Mouse (Mus musculus) MEL (cell line): ENCODE measurements around the gene Znhit1. TPM values are rescaled to one million over a fixed set of nuclear protein-coding genes. Genes with fewer than 3 reads are reported as not detected.
A peak's percentile ranks its signal among the peaks of the same experiment; 100 is the strongest.

Experiments
- DNase-seq: peaks from one replicate; pipeline ENCODE4 v3.0.0; 2011; ENCODE audit warnings: low read depth, low spot score
- H3K27ac ChIP-seq: 2 replicates; pipeline ENCODE4 v1.5.1; 2012; ENCODE audit warnings: low read depth, mild to moderate bottlenecking, control low read depth, low read length, moderate library complexity; ENCODE audit not compliant: control insufficient read depth
- H3K27me3 ChIP-seq, 2 experiments: fragments of 150-350 bp in 1 of 2; sonication (generic) in 1 of 2; 2 replicates each; pipeline ENCODE4 v1.6.1; 2012; ENCODE audit warnings: low read length in 2 of 2, mild to moderate bottlenecking in 2 of 2, improper control_type of control experiment in 1 of 2, moderate library complexity in 1 of 2; ENCODE audit not compliant: insufficient read depth in 2 of 2, control insufficient read depth in 1 of 2
- H3K36me3 ChIP-seq, 2 experiments: 2 replicates each; pipeline ENCODE4 v1.6.1; 2012 to 2014; ENCODE audit warnings: low read length in 2 of 2, improper control_type of control experiment in 1 of 2, inconsistent platforms in 1 of 2, mild to moderate bottlenecking in 1 of 2; ENCODE audit not compliant: insufficient read depth in 2 of 2, control insufficient read depth in 1 of 2
- H3K4me1 ChIP-seq, 2 experiments: fragments of 150-350 bp in 1 of 2; sonication (generic) in 1 of 2; 2 replicates each; pipeline ENCODE4 v1.6.1; 2012; ENCODE audit warnings: low read length in 2 of 2, improper control_type of control experiment in 1 of 2, mild to moderate bottlenecking in 1 of 2; ENCODE audit not compliant: insufficient read depth in 2 of 2, control insufficient read depth in 1 of 2
- H3K4me3 ChIP-seq, 2 experiments: fragments of 150-350 bp in 1 of 2; sonication (generic) in 1 of 2; 2 replicates each; pipeline ENCODE4 v1.5.1; 2012; ENCODE audit warnings: low read depth in 2 of 2, low read length in 2 of 2, mild to moderate bottlenecking in 2 of 2, moderate library complexity in 2 of 2, control low read depth in 1 of 2, improper control_type of control experiment in 1 of 2; ENCODE audit not compliant: control insufficient read depth in 1 of 2, insufficient read depth in 1 of 2
- H3K79me2 ChIP-seq: 2 replicates; pipeline ENCODE4 v1.6.1; 2012; ENCODE audit warnings: mild to moderate bottlenecking, low read length, moderate library complexity; ENCODE audit not compliant: control insufficient read depth, poor library complexity, insufficient read depth
- H3K9ac ChIP-seq: 2 replicates; pipeline ENCODE4 v1.6.1; 2012; ENCODE audit warnings: low read depth, mild to moderate bottlenecking, control low read depth, low read length, moderate library complexity; ENCODE audit not compliant: control insufficient read depth, poor library complexity, severe bottlenecking
- H3K9me3 ChIP-seq: fragments of 150-350 bp; sonication (generic); replicated peaks from 2 replicates; pipeline ENCODE4 v1.6.1; 2012; ENCODE audit warnings: mild to moderate bottlenecking, low read length, improper control_type of control experiment, moderate library complexity; ENCODE audit not compliant: insufficient read depth
- CHD2 ChIP-seq: IDR thresholded peaks from 2 replicates; pipeline ENCODE4 v1.6.1; 2011; ENCODE audit warnings: low read length, improper control_type of control experiment
- E2F4 ChIP-seq: IDR thresholded peaks from 2 replicates; pipeline ENCODE4 v1.6.1; 2011; ENCODE audit warnings: low read depth, low read length, improper control_type of control experiment, borderline replicate concordance
- GATA1 ChIP-seq: IDR thresholded peaks from 2 replicates; pipeline ENCODE4 v1.6.1; 2011; ENCODE audit warnings: low read depth, low read length, improper control_type of control experiment
- HCFC1 ChIP-seq: IDR thresholded peaks from 2 replicates; pipeline ENCODE4 v1.6.1; 2012; ENCODE audit warnings: low read depth, mild to moderate bottlenecking, inconsistent platforms, low read length, improper control_type of control experiment, moderate library complexity
- KAT2A ChIP-seq: conservative IDR thresholded peaks from 2 replicates; pipeline ENCODE4 v1.6.1; 2012; ENCODE audit warnings: low read depth, low read length, improper control_type of control experiment, inconsistent platforms
- MAX ChIP-seq: IDR thresholded peaks from 2 replicates; pipeline ENCODE4 v1.6.1; 2011; ENCODE audit warnings: low read length, improper control_type of control experiment
- MAZ ChIP-seq: IDR thresholded peaks from 2 replicates; pipeline ENCODE4 v1.6.1; 2012; ENCODE audit warnings: low read depth, mild to moderate bottlenecking, inconsistent platforms, low read length, improper control_type of control experiment
- MEF2A ChIP-seq: IDR thresholded peaks from 2 replicates; pipeline ENCODE4 v1.6.1; 2014; ENCODE audit warnings: low read depth, mild to moderate bottlenecking, inconsistent platforms, low read length, improper control_type of control experiment; ENCODE audit not compliant: poor library complexity, insufficient replicate concordance, severe bottlenecking; ENCODE audit errors: extremely low read depth
- NELFE ChIP-seq: IDR thresholded peaks from 2 replicates; pipeline ENCODE4 v1.6.1; 2011; ENCODE audit warnings: low read depth, low read length, improper control_type of control experiment
- POLR2AphosphoS2 ChIP-seq: IDR thresholded peaks from 2 replicates; pipeline ENCODE4 v1.6.1; 2011; ENCODE audit warnings: low read length, improper control_type of control experiment
- POLR2AphosphoS5 ChIP-seq: IDR thresholded peaks from 2 replicates; pipeline ENCODE4 v1.6.1; 2012; ENCODE audit warnings: low read depth, borderline replicate concordance, mild to moderate bottlenecking, inconsistent platforms, low read length, moderate library complexity, mixed read lengths
- RAD21 ChIP-seq: IDR thresholded peaks from 2 replicates; pipeline ENCODE4 v1.6.1; 2011; ENCODE audit warnings: mild to moderate bottlenecking, low read depth, low read length, improper control_type of control experiment
- SIN3A ChIP-seq: IDR thresholded peaks from 2 replicates; pipeline ENCODE4 v1.6.1; 2012; ENCODE audit warnings: low read length, improper control_type of control experiment, inconsistent platforms
- TAL1 ChIP-seq: IDR thresholded peaks from 2 replicates; pipeline ENCODE4 v1.6.1; 2012; ENCODE audit warnings: mild to moderate bottlenecking, inconsistent platforms, low read length, moderate library complexity, mixed read lengths
- ZC3H11A ChIP-seq: IDR thresholded peaks from 2 replicates; pipeline ENCODE4 v1.6.1; 2012; ENCODE audit warnings: low read depth, mild to moderate bottlenecking, inconsistent platforms, low read length, improper control_type of control experiment
- ZKSCAN1 ChIP-seq: IDR thresholded peaks from 2 replicates; pipeline ENCODE4 v1.6.1; 2012; ENCODE audit warnings: low read depth, mild to moderate bottlenecking, inconsistent platforms, low read length, improper control_type of control experiment, moderate library complexity
- ZMIZ1 ChIP-seq: IDR thresholded peaks from 2 replicates; pipeline ENCODE4 v1.6.1; 2012; ENCODE audit warnings: low read depth, mild to moderate bottlenecking, inconsistent platforms, low read length, improper control_type of control experiment, moderate library complexity
- ZNF384 ChIP-seq: IDR thresholded peaks from 2 replicates; pipeline ENCODE4 v1.6.1; 2012; ENCODE audit warnings: low read depth, mild to moderate bottlenecking, inconsistent platforms, low read length, improper control_type of control experiment
- polyA plus RNA-seq, 2 experiments: library from polyadenylated mRNA; stranded (reverse) in 1 of 2; unstranded in 1 of 2; fragments of >175 nt in 1 of 2; fragments of >200 nt in 1 of 2; gene quantifications; 2 replicates each; pipeline versions ENCODE4 v1.2.1 to v1.2.4; 2012; ENCODE audit warnings: low replicate concordance in 2 of 2, low read depth in 1 of 2; ENCODE audit not compliant: insufficient read length in 2 of 2, insufficient read depth in 1 of 2, missing spikeins in 1 of 2
- total RNA-seq: library from RNA; depleted of rRNA; stranded (reverse); fragments of 300-350 nt; gene quantifications from 2 replicates; pipeline ENCODE4 v1.2.3, GENCODE M21; 2012

Gene Znhit1
- total and polyA plus RNA-seq, 3 experiments = 56.6 to 123 TPM; not detected in 1

- no peak overlapping the region for H3K9ac ChIP-seq
- H3K27me3 ChIP-seq = peaks cover 4 to 5% of the 10 kb centered on the region in 2 experiments; a peak in 1 of 4 replicates
- TF ChIP-seq SIN3A (no peak), KAT2A (no peak), CHD2 (no peak), HCFC1 (no peak)
- H3K4me3 ChIP-seq = no peak overlapping the region
- no peaks in the 10 kb centered on the region for H3K79me2 ChIP-seq
- H3K36me3 ChIP-seq = no peaks in the 10 kb centered on the region
- H3K4me1 ChIP-seq = no peaks in the 10 kb centered on the region
- no peak for DNase-seq
- H3K9me3 ChIP-seq = no peaks in the 10 kb centered on the region
- no peak overlapping the region for H3K27ac ChIP-seq
These were observed 19.5 kb upstream of the Znhit1 start for GRCm38 (mm10) chr5:137007276-137007675.

GRCm38 (mm10) chr5:137000612-137001011 lies 12.8 kb upstream of the Znhit1 start:
- H3K9me3 ChIP-seq = no peaks in the 10 kb centered on the region
- H3K4me3 ChIP-seq = peak overlapping the region in 1 of 2 experiments; percentile 29; a peak in 1 of 4 replicates
- H3K79me2 ChIP-seq = no peaks in the 10 kb centered on the region
- no peaks in the 10 kb centered on the region for H3K36me3 ChIP-seq
- peaks cover 0 to 2% of the 10 kb centered on the region in 2 experiments; a peak in 1 of 4 replicates for H3K27me3 ChIP-seq
- no peak overlapping the region for H3K27ac ChIP-seq
- TF ChIP-seq NELFE (0 out of 2 replicates have a peak, but pooled peaks have one; percentile 23), HCFC1 (peak; percentile 61), POLR2AphosphoS2 (no peak)
- TF ChIP-seq, all 39 proteins: peak for 2
- H3K9ac ChIP-seq = no peak overlapping the region
- DNase-seq = no peak
- peaks cover 0 to 2% of the 10 kb centered on the region in 2 experiments; a peak in 1 of 4 replicates for H3K4me1 ChIP-seq

GRCm38 (mm10) chr5:136999449-136999848 lies 11.6 kb upstream of the Znhit1 start:
- H3K4me1 ChIP-seq = peaks cover 0 to 2% of the 10 kb centered on the region in 2 experiments; a peak in 1 of 4 replicates
- H3K9ac ChIP-seq = no peak overlapping the region
- no peak for TF ChIP-seq GATA1
- no peak for TF ChIP-seq MEF2A
- no peak for TF ChIP-seq MAX
- TF ChIP-seq ZKSCAN1 = no peak
- no peak for TF ChIP-seq ZC3H11A
- no peak for TF ChIP-seq ZMIZ1
- no peak; the same call in 1 of the 2 replicates for TF ChIP-seq ZNF384
- no peak for TF ChIP-seq CHD2
- no peak for TF ChIP-seq MAZ
- TF ChIP-seq RAD21 = no peak
- TF ChIP-seq E2F4 = no peak
- TF ChIP-seq POLR2AphosphoS5 = no peak
- no peak for TF ChIP-seq TAL1
- no peak for TF ChIP-seq KAT2A
- H3K4me3 ChIP-seq = no peak overlapping the region
- H3K79me2 ChIP-seq = no peaks in the 10 kb centered on the region
- no peaks in the 10 kb centered on the region for H3K36me3 ChIP-seq
- 0 out of 4 replicates have a peak, but pooled peaks cover 0 to 2% of the 10 kb centered on the region in 2 experiments for H3K27me3 ChIP-seq
- no peaks in the 10 kb centered on the region for H3K9me3 ChIP-seq
- DNase-seq = no peak
- H3K27ac ChIP-seq = no peak overlapping the region
